In genomic region chr2:154551927-154552326, GRCm38 (mm10) we compare ENCODE assay signal across 8 mouse cellular contexts. TPM values are rescaled to one million over a fixed set of nuclear protein-coding genes. Genes with fewer than 3 reads are reported as not detected.
DNase-seq lines count a peak whose midpoint lies in the region; ATAC-seq and TF ChIP-seq lines count a peak whose summit lies in the region.

No protein-coding gene starts in this region.

- H3K27ac ChIP-seq in kidney, postnatal 0 days = no peak overlapping the region
- H3K27ac ChIP-seq in embryonic facial prominence, embryonic 11.5 days (replicated peaks; ENCODE audit: low read depth, low read length) = no peak overlapping the region
- H3K27ac ChIP-seq in hindbrain, postnatal 0 days = peak overlapping the region; percentile 67
- H3K27ac ChIP-seq in neural tube, embryonic 12.5 days = no peak overlapping the region

- no peak for DNase-seq in kidney, postnatal 0 days (ENCODE audit: low spot score)
- DNase-seq in kidney, postnatal 25 days = no peak
- DNase-seq in embryonic facial prominence, embryonic 11.5 days (ENCODE audit: low spot score) = no peak
- no peak for DNase-seq in hindbrain, postnatal 0 days (ENCODE audit: low spot score)
- no peak for DNase-seq in thymus, postnatal 10 days (ENCODE audit: low spot score in 2 of 2)
- no peak for DNase-seq in spleen, adult 18-20 months
- no peak for DNase-seq in layer of hippocampus, postnatal 14 days (ENCODE audit: low spot score in 2 of 2)

- ATAC-seq in kidney, postnatal 0 days (replicated peaks; ENCODE audit: low FRiP score, low read depth) = peak; percentile 31; the same call in 1 of the 2 replicates
- ATAC-seq in embryonic facial prominence, embryonic 11.5 days (replicated peaks; ENCODE audit: insufficient number of reproducible peaks, low FRiP score, low TSS enrichment, low read depth) = no peak
- ATAC-seq in hindbrain, postnatal 0 days = no peak
- ATAC-seq in neural tube, embryonic 12.5 days (ENCODE audit: low FRiP score, low read depth) = peak; percentile 9

- no peaks in the 10 kb centered on the region for H3K9me3 ChIP-seq in kidney, postnatal 0 days (replicated peaks; ENCODE audit: low read length)
- H3K9me3 ChIP-seq in embryonic facial prominence, embryonic 11.5 days (replicated peaks; ENCODE audit: control insufficient read depth, low read length) = no peaks in the 10 kb centered on the region
- no peaks in the 10 kb centered on the region for H3K9me3 ChIP-seq in hindbrain, postnatal 0 days (ENCODE audit: low read length)
- H3K9me3 ChIP-seq in neural tube, embryonic 12.5 days = no peaks in the 10 kb centered on the region

- no peak overlapping the region for H3K9ac ChIP-seq in kidney, postnatal 0 days (ENCODE audit: low read depth, low read length)
- no peak overlapping the region; the same call in 1 of the 2 replicates for H3K9ac ChIP-seq in embryonic facial prominence, embryonic 11.5 days (replicated peaks; ENCODE audit: low read length)
- H3K9ac ChIP-seq in hindbrain, postnatal 0 days (replicated peaks; ENCODE audit: low read length) = no peak overlapping the region
- H3K9ac ChIP-seq in neural tube, embryonic 12.5 days = no peak overlapping the region

- WGBS in kidney, postnatal 0 days = 35% methylated on average over 21 of the region's 21 CpGs
- 33% methylated on average over 21 of the region's 21 CpGs for WGBS in embryonic facial prominence, embryonic 11.5 days
- 48% methylated on average over 21 of the region's 21 CpGs for WGBS in hindbrain, postnatal 0 days
- WGBS in neural tube, embryonic 12.5 days = 39% methylated on average over 21 of the region's 21 CpGs

- no peak overlapping the region for H3K4me3 ChIP-seq in kidney, postnatal 0 days (replicated peaks; ENCODE audit: low read depth, low read length)
- H3K4me3 ChIP-seq in embryonic facial prominence, embryonic 11.5 days (ENCODE audit: low read depth, low read length) = no peak overlapping the region
- no peak overlapping the region for H3K4me3 ChIP-seq in hindbrain, postnatal 0 days (ENCODE audit: low read length)
- H3K4me3 ChIP-seq in neural tube, embryonic 12.5 days = no peak overlapping the region

- peaks cover 12% of the 10 kb centered on the region for H3K4me1 ChIP-seq in kidney, postnatal 0 days (replicated peaks; ENCODE audit: insufficient read depth, low read length)
- peaks cover 4% of the 10 kb centered on the region; the same call in 1 of the 2 replicates for H3K4me1 ChIP-seq in embryonic facial prominence, embryonic 11.5 days (ENCODE audit: control insufficient read depth, insufficient read depth, low read length)
- peaks cover 21% of the 10 kb centered on the region for H3K4me1 ChIP-seq in hindbrain, postnatal 0 days (ENCODE audit: insufficient read depth, low read length)
- peaks cover 24% of the 10 kb centered on the region for H3K4me1 ChIP-seq in neural tube, embryonic 12.5 days

- H3K36me3 ChIP-seq in kidney, postnatal 0 days (ENCODE audit: insufficient read depth, low read length) = no peaks in the 10 kb centered on the region
- no peaks in the 10 kb centered on the region for H3K36me3 ChIP-seq in embryonic facial prominence, embryonic 11.5 days (replicated peaks; ENCODE audit: control insufficient read depth, insufficient read depth, low read depth, low read length)
- no peaks in the 10 kb centered on the region for H3K36me3 ChIP-seq in hindbrain, postnatal 0 days (ENCODE audit: insufficient read depth, low read length)
- H3K36me3 ChIP-seq in neural tube, embryonic 12.5 days = no peaks in the 10 kb centered on the region

- peaks cover 4% of the 10 kb centered on the region; the same call in 1 of the 2 replicates for H3K27me3 ChIP-seq in kidney, postnatal 0 days (ENCODE audit: insufficient read depth, low read length)
- H3K27me3 ChIP-seq in embryonic facial prominence, embryonic 11.5 days (ENCODE audit: control insufficient read depth, insufficient read depth, low read length) = peaks cover 3% of the 10 kb centered on the region
- H3K27me3 ChIP-seq in hindbrain, postnatal 0 days (ENCODE audit: insufficient read depth, low read length) = no peaks in the 10 kb centered on the region
- H3K27me3 ChIP-seq in neural tube, embryonic 12.5 days (replicated peaks) = peaks cover 13% of the 10 kb centered on the region

- peak; percentile 9; the same call in 1 of the 2 replicates for TF ChIP-seq CTCF in kidney, postnatal 0 days (IDR thresholded peaks at IDR 0.05; ENCODE audit: low read depth)
- no peak for TF ChIP-seq CTCF in hindbrain, postnatal 0 days (IDR thresholded peaks at IDR 0.05; ENCODE audit: low read depth)

- H3K4me2 ChIP-seq in kidney, postnatal 0 days (ENCODE audit: low read length) = peak overlapping the region; percentile 51
- H3K4me2 ChIP-seq in embryonic facial prominence, embryonic 11.5 days (ENCODE audit: low read depth, low read length) = peak overlapping the region; percentile 11; the same call in 1 of the 2 replicates
- peak overlapping the region; percentile 33; the same call in 1 of the 2 replicates for H3K4me2 ChIP-seq in hindbrain, postnatal 0 days (ENCODE audit: low read depth, low read length)
- peak overlapping the region; percentile 37 for H3K4me2 ChIP-seq in neural tube, embryonic 12.5 days (replicated peaks)

RNA-seq across cellular contexts. Expression of gene Actl10, which starts 0.4 kb away (rescaled TPM):
- polyA plus RNA-seq in kidney, postnatal 0 days (2015; fragmentation: Nextera tagmentation; extraction: Ambion mirVana) = 0.09 TPM in 1 of 2 replicates, not detected in the other
- polyA plus RNA-seq in embryonic facial prominence, embryonic 11.5 days (2014; fragmentation: Nextera tagmentation; extraction: Ambion mirVana) = not detected in 2 replicates
- total RNA-seq in hindbrain, postnatal 0 days (2014; rRNA removed) = 0.52 TPM in 1 of 2 replicates, not detected in the other
- 0.23 TPM in 1 of 2 replicates, not detected in the other for polyA plus RNA-seq in hindbrain, postnatal 0 days (2015; fragmentation: Nextera tagmentation; extraction: Ambion mirVana)
- polyA plus RNA-seq in neural tube, embryonic 12.5 days (2016; fragmentation: Nextera tagmentation; extraction: Ambion mirVana) = 0.47 and 1.0 TPM in 2 replicates
- total RNA-seq in layer of hippocampus, postnatal 14 days (2021) = not detected

RNA-seq across cellular contexts. Expression of gene 1700003F12Rik, which starts 5.0 kb away (rescaled TPM):
- 0.80 and 1.1 TPM in 2 replicates for polyA plus RNA-seq in kidney, postnatal 0 days (2015; fragmentation: Nextera tagmentation; extraction: Ambion mirVana)
- 0.96 and 1.5 TPM in 2 replicates for polyA plus RNA-seq in embryonic facial prominence, embryonic 11.5 days (2014; fragmentation: Nextera tagmentation; extraction: Ambion mirVana)
- total RNA-seq in hindbrain, postnatal 0 days (2014; rRNA removed) = 0.90 and 1.9 TPM in 2 replicates
- polyA plus RNA-seq in hindbrain, postnatal 0 days (2015; fragmentation: Nextera tagmentation; extraction: Ambion mirVana) = 3.9 and 4.0 TPM in 2 replicates
- 2.2 and 3.2 TPM in 2 replicates for polyA plus RNA-seq in neural tube, embryonic 12.5 days (2016; fragmentation: Nextera tagmentation; extraction: Ambion mirVana)
- total RNA-seq in layer of hippocampus, postnatal 14 days (2021) = 1 to 10 TPM; 1.0 to 1.4 TPM

RNA-seq across cellular contexts. Expression of gene Necab3, which starts 6.8 kb away (rescaled TPM):
- polyA plus RNA-seq in kidney, postnatal 0 days (2015; fragmentation: Nextera tagmentation; extraction: Ambion mirVana) = 0.58 and 0.97 TPM in 2 replicates
- polyA plus RNA-seq in embryonic facial prominence, embryonic 11.5 days (2014; fragmentation: Nextera tagmentation; extraction: Ambion mirVana) = 1.7 and 2.2 TPM in 2 replicates
- total RNA-seq in hindbrain, postnatal 0 days (2014; rRNA removed) = 35.1 and 52.2 TPM in 2 replicates
- polyA plus RNA-seq in hindbrain, postnatal 0 days (2015; fragmentation: Nextera tagmentation; extraction: Ambion mirVana) = 22.9 and 27.0 TPM in 2 replicates
- polyA plus RNA-seq in neural tube, embryonic 12.5 days (2016; fragmentation: Nextera tagmentation; extraction: Ambion mirVana) = 15.6 and 18.2 TPM in 2 replicates
- 10 to 100 TPM; 27.7 to 28.0 TPM for total RNA-seq in layer of hippocampus, postnatal 14 days (2021)

RNA-seq across cellular contexts. Expression of gene E2f1, which starts 17.8 kb away (rescaled TPM):
- 9.5 and 9.6 TPM in 2 replicates for polyA plus RNA-seq in kidney, postnatal 0 days (2015; fragmentation: Nextera tagmentation; extraction: Ambion mirVana)
- polyA plus RNA-seq in embryonic facial prominence, embryonic 11.5 days (2014; fragmentation: Nextera tagmentation; extraction: Ambion mirVana) = 7.2 and 8.6 TPM in 2 replicates
- 6.3 and 6.7 TPM in 2 replicates for total RNA-seq in hindbrain, postnatal 0 days (2014; rRNA removed)
- polyA plus RNA-seq in hindbrain, postnatal 0 days (2015; fragmentation: Nextera tagmentation; extraction: Ambion mirVana) = 8.4 and 8.7 TPM in 2 replicates
- 29.9 and 30.8 TPM in 2 replicates for polyA plus RNA-seq in neural tube, embryonic 12.5 days (2016; fragmentation: Nextera tagmentation; extraction: Ambion mirVana)
- 1 to 10 TPM; 7.1 to 8.0 TPM for total RNA-seq in layer of hippocampus, postnatal 14 days (2021)

RNA-seq across cellular contexts. Expression of gene Pxmp4, which starts 51.6 kb away (rescaled TPM):
- 37.3 and 37.9 TPM in 2 replicates for polyA plus RNA-seq in kidney, postnatal 0 days (2015; fragmentation: Nextera tagmentation; extraction: Ambion mirVana)
- polyA plus RNA-seq in embryonic facial prominence, embryonic 11.5 days (2014; fragmentation: Nextera tagmentation; extraction: Ambion mirVana) = 13.6 and 15.8 TPM in 2 replicates
- total RNA-seq in hindbrain, postnatal 0 days (2014; rRNA removed) = 24.8 and 31.1 TPM in 2 replicates
- 21.9 and 24.1 TPM in 2 replicates for polyA plus RNA-seq in hindbrain, postnatal 0 days (2015; fragmentation: Nextera tagmentation; extraction: Ambion mirVana)
- polyA plus RNA-seq in neural tube, embryonic 12.5 days (2016; fragmentation: Nextera tagmentation; extraction: Ambion mirVana) = 16.5 TPM in 2 replicates
- 10 to 100 TPM; 17.2 to 19.8 TPM for total RNA-seq in layer of hippocampus, postnatal 14 days (2021)

Comparison
In these comparisons a context has a peak if more than half of its experiments do, and no peak if none do; other contexts are left out.
1. ATAC-seq: peak in kidney, postnatal 0 days (single experiment) and neural tube, embryonic 12.5 days (single experiment); none in embryonic facial prominence, embryonic 11.5 days (single experiment) and hindbrain, postnatal 0 days (single experiment).
2. Peak in every context shown above with its lines, with median percentiles within 50 percentile points of each other: H3K4me2 ChIP-seq.